Mouse (Mus musculus) CH12.LX (cell line): ENCODE data around the gene Plin2. TPM values are rescaled to one million over a fixed set of nuclear protein-coding genes. Genes with fewer than 3 reads are reported as not detected.
A peak's percentile ranks its signal among the peaks of the same experiment; 100 is the strongest.
"Not testable (repeated sequence)": the region's sequence is repeated elsewhere in the genome, so short reads cannot be mapped to it uniquely, and the experiment has no call there.

Source experiments
- DNase-seq: peaks from one replicate; pipeline ENCODE4 v3.0.0-alpha.2; 2013; ENCODE audit errors: extremely low read depth
- H3K27ac ChIP-seq: 2 replicates; pipeline ENCODE4 v1.5.1; 2012; ENCODE audit warnings: low read depth, mild to moderate bottlenecking, control low read depth, moderate library complexity; ENCODE audit not compliant: insufficient read depth
- H3K27me3 ChIP-seq: replicated peaks from 2 replicates; pipeline ENCODE3; 2012; ENCODE audit warnings: inconsistent platforms
- H3K36me3 ChIP-seq, 2 experiments: replicated peaks in 1 of 2; 2 replicates each; pipeline versions ENCODE3 to v1.6.1; 2012; ENCODE audit warnings: inconsistent platforms in 1 of 2, low read length in 1 of 2, mild to moderate bottlenecking in 1 of 2, mixed read lengths in 1 of 2, moderate library complexity in 1 of 2; ENCODE audit not compliant: control insufficient read depth in 1 of 2, insufficient read depth in 1 of 2
- H3K4me1 ChIP-seq, 2 experiments: 2 replicates each; pipeline ENCODE4 v1.6.1; 2012; ENCODE audit warnings: inconsistent platforms in 1 of 2, moderate library complexity in 1 of 2; ENCODE audit not compliant: insufficient read depth in 2 of 2, control insufficient read depth in 1 of 2
- H3K4me2 ChIP-seq: 2 replicates; pipeline ENCODE4 v1.6.1; 2012; ENCODE audit warnings: low read depth, mild to moderate bottlenecking, control low read depth; ENCODE audit not compliant: poor library complexity, insufficient read depth, severe bottlenecking
- H3K4me3 ChIP-seq, 3 experiments: fragments of 150-350 bp in 1 of 3; sonication (generic) in 1 of 3; replicated peaks in 1 of 3; 2 replicates each; pipeline versions ENCODE3 to v1.5.1; 2011 to 2012; ENCODE audit warnings: low read depth in 2 of 3, low read length in 2 of 3, mild to moderate bottlenecking in 2 of 3, moderate library complexity in 2 of 3, control low read depth in 1 of 3, improper control_type of control experiment in 1 of 3, inconsistent platforms in 1 of 3, mixed read lengths in 1 of 3; ENCODE audit not compliant: poor library complexity in 1 of 3
- H3K79me2 ChIP-seq: replicated peaks from 2 replicates; pipeline ENCODE4 v1.6.1; 2012; ENCODE audit warnings: mild to moderate bottlenecking, moderate library complexity; ENCODE audit not compliant: control insufficient read depth, poor library complexity, insufficient read depth, severe bottlenecking; ENCODE audit errors: extremely low read depth
- H3K9ac ChIP-seq: 2 replicates; pipeline ENCODE4 v1.6.1; 2012; ENCODE audit warnings: low read depth, mild to moderate bottlenecking, control low read depth, moderate library complexity; ENCODE audit not compliant: insufficient read depth
- H3K9me3 ChIP-seq: replicated peaks from 2 replicates; pipeline ENCODE3; 2012; ENCODE audit warnings: low read length, inconsistent platforms, mixed read lengths
- BHLHE40 ChIP-seq: IDR thresholded peaks from 2 replicates; pipeline ENCODE4 v1.6.1; 2011; ENCODE audit warnings: mild to moderate bottlenecking, low read depth, low read length, improper control_type of control experiment
- CHD1 ChIP-seq: IDR thresholded peaks from 2 replicates; pipeline ENCODE4 v1.6.1; 2012; ENCODE audit warnings: low read depth, low read length, improper control_type of control experiment, inconsistent platforms
- CHD2 ChIP-seq: IDR thresholded peaks from 2 replicates; pipeline ENCODE4 v1.6.1; 2011; ENCODE audit warnings: low read length, improper control_type of control experiment
- CTCF ChIP-seq, 2 experiments: IDR thresholded peaks in 1 of 2; conservative IDR thresholded peaks in 1 of 2; 2 replicates each; pipeline ENCODE4 v1.5.1; 2011 to 2012; ENCODE audit warnings: low read depth in 2 of 2, low read length in 2 of 2, improper control_type of control experiment in 1 of 2, inconsistent platforms in 1 of 2, mild to moderate bottlenecking in 1 of 2, moderate library complexity in 1 of 2
- ETS1 ChIP-seq: conservative IDR thresholded peaks from 2 replicates; pipeline ENCODE4 v1.6.1; 2012; ENCODE audit warnings: low read depth, mild to moderate bottlenecking, inconsistent platforms, low read length, improper control_type of control experiment, moderate library complexity
- GABPA ChIP-seq: IDR thresholded peaks from 2 replicates; pipeline ENCODE4 v1.6.1; 2012; ENCODE audit warnings: low read depth, low read length, improper control_type of control experiment, inconsistent platforms; ENCODE audit not compliant: insufficient replicate concordance
- JUND ChIP-seq: conservative IDR thresholded peaks from 2 replicates; pipeline ENCODE4 v1.6.1; 2011; ENCODE audit warnings: low read depth, low read length, improper control_type of control experiment
- MAX ChIP-seq: IDR thresholded peaks from 2 replicates; pipeline ENCODE4 v1.6.1; 2011; ENCODE audit warnings: low read length, improper control_type of control experiment
- MAZ ChIP-seq: IDR thresholded peaks from 2 replicates; pipeline ENCODE4 v1.6.1; 2012; ENCODE audit warnings: low read depth, mild to moderate bottlenecking, inconsistent platforms, low read length, improper control_type of control experiment, moderate library complexity
- NRF1 ChIP-seq: IDR thresholded peaks from 2 replicates; pipeline ENCODE4 v1.6.1; 2014; ENCODE audit warnings: low read depth, mild to moderate bottlenecking, inconsistent platforms, low read length, improper control_type of control experiment, moderate library complexity
- POLR2A ChIP-seq: IDR thresholded peaks from 2 replicates; pipeline ENCODE4 v1.6.1; 2011; ENCODE audit warnings: low read depth, mild to moderate bottlenecking, improper control_type of control experiment, low read length
- RAD21 ChIP-seq: IDR thresholded peaks from 2 replicates; pipeline ENCODE4 v1.6.1; 2011; ENCODE audit warnings: low read depth, mild to moderate bottlenecking, low read length, improper control_type of control experiment, moderate library complexity
- RCOR1 ChIP-seq: conservative IDR thresholded peaks from 2 replicates; pipeline ENCODE4 v1.6.1; 2012; ENCODE audit warnings: low read depth, mild to moderate bottlenecking, inconsistent platforms, low read length, improper control_type of control experiment
- SIN3A ChIP-seq: IDR thresholded peaks from 2 replicates; pipeline ENCODE4 v1.6.1; 2012; ENCODE audit warnings: low read length, improper control_type of control experiment, inconsistent platforms
- TCF12 ChIP-seq: IDR thresholded peaks from 2 replicates; pipeline ENCODE4 v1.6.1; 2014; ENCODE audit warnings: low read depth, mild to moderate bottlenecking, inconsistent platforms, low read length, improper control_type of control experiment
- UBTF ChIP-seq: IDR thresholded peaks from 2 replicates; pipeline ENCODE4 v1.6.1; 2012; ENCODE audit warnings: low read depth, mild to moderate bottlenecking, inconsistent platforms, low read length, improper control_type of control experiment, moderate library complexity
- USF1 ChIP-seq: IDR thresholded peaks from 2 replicates; pipeline ENCODE4 v1.6.1; 2014; ENCODE audit warnings: low read depth, mild to moderate bottlenecking, inconsistent platforms, low read length, improper control_type of control experiment
- ZNF384 ChIP-seq: IDR thresholded peaks from 2 replicates; pipeline ENCODE4 v1.6.1; 2012; ENCODE audit warnings: low read depth, low read length, improper control_type of control experiment, inconsistent platforms
- dilution Hi-C: fragments of 300-500 bp; cut with MboI; formaldehyde crosslinking; loops from 2 replicates; pipeline ENCODE4 v1.14.3; 2020; ENCODE audit warnings: low sequenced_read_pairs; ENCODE audit not compliant: extremely low pct_unique_long_range_greater_than_20kb, extremely low pct_ligation_motif_present
- in situ Hi-C: fragments of 300-500 bp; cut with MboI; formaldehyde crosslinking; loops from 3 replicates; pipeline ENCODE4 v1.14.3; 2019; ENCODE audit warnings: low sequenced_read_pairs, low pct_ligation_motif_present, low pct_unique_long_range_greater_than_20kb, mixed read lengths
- polyA plus RNA-seq: library from polyadenylated mRNA; unstranded; fragments of >175 nt; gene quantifications from 2 replicates; pipeline ENCODE4 v1.2.1, GENCODE M21; 2012; ENCODE audit warnings: low read depth; ENCODE audit not compliant: insufficient read length
- total RNA-seq, 2 experiments: library from RNA; depleted of rRNA; stranded (reverse); fragments of 300-350 nt in 1 of 2; fragments of >200 nt in 1 of 2; gene quantifications; 2 replicates each; pipeline ENCODE4 v1.2.3; 2012 to 2014

Gene Plin2
- total and polyA plus RNA-seq, 3 experiments: 13.4 to 44.9 (median 22.9) TPM

DNA sequence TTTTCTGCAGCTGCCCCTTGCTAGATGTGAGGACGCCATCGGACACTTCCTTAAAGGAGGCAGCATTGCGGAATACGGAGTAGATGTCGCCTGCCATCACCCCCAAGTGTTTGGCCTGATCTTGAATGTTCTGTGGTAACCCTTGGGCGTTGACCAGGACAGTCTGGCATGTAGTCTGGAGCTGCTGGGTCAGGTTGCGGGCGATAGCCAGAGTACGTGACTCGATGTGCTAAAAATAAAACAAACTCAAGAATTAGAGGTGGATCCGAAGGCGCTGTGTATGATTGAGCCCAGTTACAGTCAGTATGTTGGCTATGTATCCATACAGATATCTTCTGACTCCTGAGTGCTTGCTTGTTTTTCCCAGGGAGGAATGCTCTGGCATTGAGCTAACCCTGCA is 12.7 kb downstream of the Plin2 start:
- in situ Hi-C loops: no loop called here
- Histone ChIP-seq H3K4me1 (no peaks in the 10 kb centered on the region), H3K4me3 (no peak overlapping the region), H3K27me3 (no peaks in the 10 kb centered on the region), H3K79me2 (no peaks in the 10 kb centered on the region), H3K27ac (no peak overlapping the region), H3K9me3 (peaks cover 2% of the 10 kb centered on the region), H3K36me3 (peaks cover 41 to 47% of the 10 kb centered on the region in 2 experiments), H3K4me2 (no peak overlapping the region), H3K9ac (no peak overlapping the region)
- DNase-seq: no peak
- dilution Hi-C loops: no loop called here
- no peak for TF ChIP-seq RCOR1
- TF ChIP-seq MAZ: no peak
- no peak for TF ChIP-seq UBTF
- no peak for TF ChIP-seq CHD1
- no peak for TF ChIP-seq CHD2
- TF ChIP-seq MAX: no peak
- no peak for TF ChIP-seq GABPA
- no peak for TF ChIP-seq JUND
- TF ChIP-seq TCF12: no peak
- TF ChIP-seq CTCF (conservative IDR thresholded peaks at IDR 0.05 in 1 of 2, IDR thresholded peaks at IDR 0.05 in 1 of 2; ENCODE audit: low read depth in 2 of 2, low read length in 2 of 2): no peak
- TF ChIP-seq SIN3A: no peak
- TF ChIP-seq NRF1: no peak
- no peak for TF ChIP-seq BHLHE40
- TF ChIP-seq POLR2A: no peak

DNA sequence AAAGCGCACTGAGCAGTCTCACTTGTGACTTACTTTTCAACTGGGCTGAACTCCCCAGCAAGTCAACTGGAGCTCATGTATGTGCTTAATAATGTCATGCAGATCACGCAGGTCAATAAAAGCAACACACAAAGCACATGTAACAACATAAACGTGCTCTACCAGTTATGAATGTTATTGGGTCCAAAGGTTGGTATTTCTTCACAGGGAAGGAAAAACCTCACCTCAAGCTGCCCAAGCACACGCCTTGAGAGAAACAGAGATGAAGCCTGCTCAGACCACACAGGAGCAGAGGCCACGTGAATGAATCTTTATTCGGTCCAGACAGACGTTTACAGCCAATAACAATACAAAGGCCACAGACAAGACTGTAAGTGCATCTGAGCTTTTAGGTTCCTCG is 13.4 kb downstream of the Plin2 start:
- H3K27ac ChIP-seq, H3K4me2 ChIP-seq, H3K27me3 ChIP-seq, dilution Hi-C loops, H3K4me3 ChIP-seq, H3K9me3 ChIP-seq, in situ Hi-C loops, H3K4me1 ChIP-seq, H3K79me2 ChIP-seq, H3K9ac ChIP-seq, DNase-seq: not testable (repeated sequence)
- peaks cover 37 to 43% of the 10 kb centered on the region in 2 experiments for H3K36me3 ChIP-seq

DNA sequence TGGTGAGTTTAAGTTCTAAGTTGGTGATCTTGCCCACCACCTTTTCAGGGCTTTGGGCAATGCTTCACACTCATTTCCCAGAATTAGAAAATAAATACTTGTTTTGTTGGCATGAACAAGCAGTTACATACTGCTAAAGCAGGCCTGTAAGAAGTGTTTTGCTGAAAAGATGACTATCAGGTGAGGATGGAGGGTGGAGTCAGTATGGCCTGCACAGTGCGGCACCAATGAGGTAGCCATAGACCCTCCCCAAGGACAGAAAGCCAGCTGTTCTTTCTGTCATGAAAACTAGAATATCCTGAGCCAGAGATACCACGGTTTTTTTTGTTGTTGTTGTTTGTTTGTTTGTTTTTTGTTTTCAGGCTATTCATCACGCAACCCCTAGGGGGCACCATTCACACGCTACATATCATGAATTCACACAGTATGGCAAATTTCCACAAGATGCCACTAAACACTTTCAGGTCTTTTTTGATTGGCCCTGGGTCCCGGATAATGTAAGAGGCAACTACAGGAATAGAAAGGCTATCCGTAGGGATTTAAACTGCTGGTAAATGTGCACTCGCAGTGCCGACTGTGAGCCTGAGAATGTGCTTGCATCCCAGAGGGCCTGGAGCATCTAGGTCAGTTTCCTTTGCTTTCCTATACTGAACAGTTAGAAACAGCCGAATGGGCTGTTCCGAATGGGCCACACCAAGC is 18.0 kb downstream of the Plin2 start:
- Histone ChIP-seq H3K4me2 (no peak overlapping the region), H3K4me1 (no peaks in the 10 kb centered on the region), H3K36me3 (peaks cover 9% of the 10 kb centered on the region in 2 experiments), H3K9ac (no peak overlapping the region), H3K27ac (no peak overlapping the region), H3K27me3 (no peaks in the 10 kb centered on the region), H3K9me3 (no peaks in the 10 kb centered on the region), H3K79me2 (no peaks in the 10 kb centered on the region), H3K4me3 (no peak overlapping the region)
- in situ Hi-C loops: no loop called here
- TF ChIP-seq RCOR1: no peak
- TF ChIP-seq MAZ: no peak
- no peak for TF ChIP-seq TCF12
- no peak for TF ChIP-seq ETS1
- TF ChIP-seq BHLHE40: no peak
- no peak for TF ChIP-seq ZNF384
- no peak for TF ChIP-seq USF1
- peak; percentile 2 for TF ChIP-seq RAD21
- TF ChIP-seq CTCF (conservative IDR thresholded peaks at IDR 0.05 in 1 of 2, IDR thresholded peaks at IDR 0.05 in 1 of 2; ENCODE audit: low read depth in 2 of 2, low read length in 2 of 2): peak in 1 of 2 experiments; percentile 43; a peak in 2 of 4 replicates
- dilution Hi-C loops: no loop called here
- no peak for DNase-seq

- H3K4me3 ChIP-seq, H3K9me3 ChIP-seq, H3K27me3 ChIP-seq, H3K36me3 ChIP-seq, dilution Hi-C loops, H3K4me1 ChIP-seq, in situ Hi-C loops, H3K79me2 ChIP-seq, H3K4me2 ChIP-seq, DNase-seq, H3K9ac ChIP-seq, H3K27ac ChIP-seq: not testable (repeated sequence)
Observed at GRCm38 (mm10) chr4:86648394-86648793, 21.5 kb downstream of the Plin2 start.
